Mouse (Mus musculus): ENCODE measurements around the gene Xrcc3.

- no peak for TF ChIP-seq CTCF (IDR thresholded peaks at IDR 0.05; ENCODE audit: borderline replicate concordance, extremely low read depth, insufficient read depth, insufficient read length)
- no peak for TF ChIP-seq POLR2A (IDR thresholded peaks at IDR 0.05; ENCODE audit: borderline replicate concordance, extremely low read depth, insufficient read depth, insufficient read length, poor library complexity, severe bottlenecking)
Observed at GRCm38 (mm10) chr12:111829447-111829846, 15.8 kb upstream of the Xrcc3 start.

Data from brain, embryonic 14.5 days (tissue).